2 mouse cellular contexts compared by ENCODE assay signal in the genomic region with DNA sequence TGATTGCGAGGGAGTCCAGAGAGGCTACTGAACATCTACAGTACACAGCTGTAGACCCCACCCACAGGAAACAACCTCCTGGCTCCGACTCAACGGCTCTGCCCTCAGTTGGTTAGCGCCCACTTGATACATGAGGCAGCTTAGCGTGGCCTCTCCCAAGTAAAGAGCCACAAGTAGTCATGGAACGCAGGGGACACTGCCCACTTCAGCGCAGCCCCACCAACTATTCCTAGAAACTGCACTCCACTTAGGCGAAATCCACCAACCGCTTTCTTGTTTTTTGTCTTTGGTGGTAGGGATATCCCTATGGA.
A peak's percentile ranks its signal among the peaks of the same experiment; 100 is the strongest.
TF ChIP-seq lines count a peak whose summit lies in the region.

No protein-coding gene starts in this region.

TF ChIP-seq in CH12.LX, 34 proteins besides CTCF, POLR2A, EP300 and RAD21:
- TF ChIP-seq USF1 (IDR thresholded peaks at IDR 0.05; ENCODE audit: low read depth, low read length) (no peak), MAX (IDR thresholded peaks at IDR 0.05; ENCODE audit: low read length) (no peak), ZMIZ1 (IDR thresholded peaks at IDR 0.05; ENCODE audit: low read depth, low read length) (no peak), ZKSCAN1 (IDR thresholded peaks at IDR 0.05; ENCODE audit: borderline replicate concordance, low read depth, low read length) (no peak), ZNF384 (IDR thresholded peaks at IDR 0.05; ENCODE audit: low read depth, low read length) (no peak), RCOR1 (conservative IDR thresholded peaks at IDR 0.05; ENCODE audit: low read depth, low read length) (no peak), USF2 (conservative IDR thresholded peaks at IDR 0.05; ENCODE audit: low read depth, low read length) (no peak), CHD2 (IDR thresholded peaks at IDR 0.05; ENCODE audit: low read length) (no peak)

TF ChIP-seq in myocyte, 11 proteins besides CTCF, POLR2A, EP300 and RAD21:
- TF ChIP-seq SRF (IDR thresholded peaks at IDR 0.05; ENCODE audit: control insufficient read depth, insufficient read length, low read depth) (no peak), MYOG (IDR thresholded peaks at IDR 0.05; ENCODE audit: control insufficient read depth in 1 of 3, insufficient read depth in 1 of 3, insufficient read length in 2 of 3, low read depth in 2 of 3) (peak in 2 of 3 experiments; percentile 16 to 57), MAX (IDR thresholded peaks at IDR 0.05; ENCODE audit: low read depth) (no peak), USF1 (IDR thresholded peaks at IDR 0.05; ENCODE audit: low read depth) (no peak), TCF3 (IDR thresholded peaks at IDR 0.05; ENCODE audit: insufficient read length, low read depth) (no peak), POLR2AphosphoS2 (IDR thresholded peaks at IDR 0.05; ENCODE audit: insufficient read length, low read depth) (peak; percentile 60), CEBPB (IDR thresholded peaks at IDR 0.05; ENCODE audit: insufficient read depth, poor library complexity, severe bottlenecking) (no peak), MYOD1 (IDR thresholded peaks at IDR 0.05; ENCODE audit: control insufficient read depth in 1 of 3, insufficient read length in 2 of 3, low read depth in 2 of 3) (peak in 1 of 3 experiments; percentile 61), REST (IDR thresholded peaks at IDR 0.05; ENCODE audit: insufficient read depth, insufficient read length) (no peak), E2F4 (IDR thresholded peaks at IDR 0.05; ENCODE audit: insufficient read depth) (no peak)
